Mouse (Mus musculus): ENCODE measurements around the gene Soat2. TPM values are rescaled to one million over a fixed set of nuclear protein-coding genes. Genes with fewer than 3 reads are reported as not detected.
A peak's percentile ranks its signal among the peaks of the same experiment; 100 is the strongest.

The Soat2 gene
- polyA plus RNA-seq, 1 experiment from 2014 or later, result 6.0 TPM

DNA sequence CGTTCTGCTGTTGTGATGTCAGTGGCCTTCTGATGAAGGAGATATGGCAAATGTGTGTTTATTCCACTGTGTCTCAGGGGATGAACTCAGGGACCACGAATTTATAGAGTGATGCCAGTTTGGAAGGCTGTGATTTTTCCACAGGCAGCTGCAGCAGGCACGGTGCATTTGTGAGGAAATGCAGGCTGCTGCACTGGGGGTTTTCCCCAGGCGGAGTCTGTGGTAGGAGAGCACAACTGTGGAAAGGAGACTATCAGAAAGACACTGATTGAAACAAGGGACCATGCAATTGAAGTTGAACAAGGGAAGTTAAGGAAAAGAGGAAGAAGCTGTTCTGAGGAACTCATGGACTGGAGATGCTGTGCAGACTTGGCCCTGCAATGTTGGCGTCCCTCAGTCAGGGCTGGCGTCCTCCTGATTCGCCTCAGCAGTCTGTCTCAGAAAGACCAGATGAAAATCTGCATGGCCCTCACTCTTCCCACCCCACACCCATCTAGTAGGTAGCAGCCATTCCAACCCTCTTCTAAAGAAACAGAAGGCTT, 42.0 kb downstream of the Soat2 start:
- TF ChIP-seq EP300 (optimal IDR thresholded peaks at IDR 0.05) (no peak), CTCF (IDR thresholded peaks at IDR 0.05; ENCODE audit: low read depth) (no peak)
- H3K36me3 ChIP-seq (ENCODE audit: control insufficient read depth, insufficient read depth, low read length), result no peaks in the 10 kb centered on the region
- H3K4me2 ChIP-seq (replicated peaks; ENCODE audit: low read depth), result no peak overlapping the region
- no peaks in the 10 kb centered on the region for H3K9me3 ChIP-seq (ENCODE audit: control insufficient read depth, low read length)
- peak overlapping the region; percentile 18; the same call in 1 of the 2 replicates for H3K9ac ChIP-seq (ENCODE audit: low read length)
- H3K27me3 ChIP-seq (ENCODE audit: control insufficient read depth, insufficient read depth, low read length), result no peaks in the 10 kb centered on the region
- no peak overlapping the region for H3K27ac ChIP-seq (replicated peaks)
- DNase-seq (ENCODE audit: low spot score) (no peak), ATAC-seq (ENCODE audit: low FRiP score, low TSS enrichment) (no peak)
- H3K4me3 ChIP-seq (ENCODE audit: low read depth, low read length), result no peak overlapping the region
- WGBS, result 58% methylated on average over 7 of the region's 7 CpGs
- no peaks in the 10 kb centered on the region for H3K4me1 ChIP-seq (replicated peaks; ENCODE audit: control insufficient read depth, insufficient read depth)

DNA sequence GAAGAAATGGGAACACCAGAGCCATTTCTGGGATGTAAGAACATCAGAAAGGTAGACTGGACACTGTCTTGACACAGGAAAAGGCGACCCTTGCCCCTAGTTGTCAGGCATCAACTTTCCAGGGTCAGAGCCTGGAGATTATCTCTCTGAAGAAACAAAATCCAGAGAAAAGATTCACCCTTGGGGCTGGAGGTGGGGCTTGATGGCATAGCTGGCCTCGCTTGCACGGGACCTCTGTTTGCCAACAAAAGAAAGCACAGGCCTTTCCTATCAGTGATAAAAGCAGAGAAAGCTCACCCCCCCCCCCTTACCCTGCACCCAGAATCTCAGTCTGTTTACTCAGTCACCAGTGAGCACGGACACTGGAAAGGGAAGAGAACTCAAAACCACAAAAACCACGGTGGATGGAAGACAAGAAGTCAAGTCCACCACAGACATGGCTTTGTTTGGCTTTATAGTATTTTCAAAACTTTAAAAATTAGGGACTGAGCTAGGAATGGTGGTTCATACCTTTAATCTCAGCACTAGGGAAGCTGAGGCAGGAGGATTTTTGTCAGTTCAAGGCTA, 42.6 kb downstream of the Soat2 start:
- Histone ChIP-seq H3K27ac (replicated peaks) (no peak overlapping the region), H3K9ac (ENCODE audit: low read length) (no peak overlapping the region)

GRCm38 (mm10) chr15:102193652-102194051, 43.3 kb downstream of the Soat2 start:
- ATAC-seq (ENCODE audit: low FRiP score, low TSS enrichment), result no peak
- no peaks in the 10 kb centered on the region for H3K9me3 ChIP-seq (ENCODE audit: control insufficient read depth, low read length)
- DNase-seq (ENCODE audit: low spot score), result no peak
- no peak overlapping the region for H3K9ac ChIP-seq (ENCODE audit: low read length)
- no peak overlapping the region for H3K4me3 ChIP-seq (ENCODE audit: low read depth, low read length)
- H3K36me3 ChIP-seq (ENCODE audit: control insufficient read depth, insufficient read depth, low read length), result no peaks in the 10 kb centered on the region
- TF ChIP-seq EP300 (optimal IDR thresholded peaks at IDR 0.05) (no peak), CTCF (IDR thresholded peaks at IDR 0.05; ENCODE audit: low read depth) (no peak)
- H3K27me3 ChIP-seq (ENCODE audit: control insufficient read depth, insufficient read depth, low read length), result no peaks in the 10 kb centered on the region
- H3K4me2 ChIP-seq (replicated peaks; ENCODE audit: low read depth), result no peak overlapping the region
- no peak overlapping the region for H3K27ac ChIP-seq (replicated peaks)
- WGBS, result 77% methylated on average over 4 of the region's 4 CpGs
- H3K4me1 ChIP-seq (replicated peaks; ENCODE audit: control insufficient read depth, insufficient read depth), result no peaks in the 10 kb centered on the region

More for the DNA sequence above, 42.6 kb downstream of the Soat2 start:
- no peak for DNase-seq (ENCODE audit: low spot score)
- Histone ChIP-seq H3K4me3 (ENCODE audit: low read depth, low read length) (no peak overlapping the region), H3K4me2 (replicated peaks; ENCODE audit: low read depth) (no peak overlapping the region), H3K4me1 (replicated peaks; ENCODE audit: control insufficient read depth, insufficient read depth) (no peaks in the 10 kb centered on the region), H3K36me3 (ENCODE audit: control insufficient read depth, insufficient read depth, low read length) (no peaks in the 10 kb centered on the region), H3K27me3 (ENCODE audit: control insufficient read depth, insufficient read depth, low read length) (no peaks in the 10 kb centered on the region), H3K9me3 (ENCODE audit: control insufficient read depth, low read length) (no peaks in the 10 kb centered on the region)
- no peak for ATAC-seq (ENCODE audit: low FRiP score, low TSS enrichment)
- no peak for TF ChIP-seq CTCF (IDR thresholded peaks at IDR 0.05; ENCODE audit: low read depth)
- WGBS, result 44% methylated on average over 5 of the region's 5 CpGs

GRCm38 (mm10) chr15:102194439-102194838, 44.1 kb downstream of the Soat2 start:
- DNase-seq (ENCODE audit: low spot score), result no peak
- no peaks in the 10 kb centered on the region for H3K9me3 ChIP-seq (ENCODE audit: control insufficient read depth, low read length)
- no peak overlapping the region for H3K27ac ChIP-seq (replicated peaks)
- H3K27me3 ChIP-seq (ENCODE audit: control insufficient read depth, insufficient read depth, low read length), result no peaks in the 10 kb centered on the region
- H3K9ac ChIP-seq (ENCODE audit: low read length), result no peak overlapping the region
- WGBS, result 61% methylated on average over 4 of the region's 4 CpGs
- no peak for TF ChIP-seq CTCF (IDR thresholded peaks at IDR 0.05; ENCODE audit: low read depth)
- no peak for TF ChIP-seq EP300 (optimal IDR thresholded peaks at IDR 0.05)
- H3K4me3 ChIP-seq (ENCODE audit: low read depth, low read length), result no peak overlapping the region
- ATAC-seq (ENCODE audit: low FRiP score, low TSS enrichment), result no peak
- H3K36me3 ChIP-seq (ENCODE audit: control insufficient read depth, insufficient read depth, low read length), result no peaks in the 10 kb centered on the region
- H3K4me1 ChIP-seq (replicated peaks; ENCODE audit: control insufficient read depth, insufficient read depth), result no peaks in the 10 kb centered on the region
- H3K4me2 ChIP-seq (replicated peaks; ENCODE audit: low read depth), result no peak overlapping the region

DNA sequence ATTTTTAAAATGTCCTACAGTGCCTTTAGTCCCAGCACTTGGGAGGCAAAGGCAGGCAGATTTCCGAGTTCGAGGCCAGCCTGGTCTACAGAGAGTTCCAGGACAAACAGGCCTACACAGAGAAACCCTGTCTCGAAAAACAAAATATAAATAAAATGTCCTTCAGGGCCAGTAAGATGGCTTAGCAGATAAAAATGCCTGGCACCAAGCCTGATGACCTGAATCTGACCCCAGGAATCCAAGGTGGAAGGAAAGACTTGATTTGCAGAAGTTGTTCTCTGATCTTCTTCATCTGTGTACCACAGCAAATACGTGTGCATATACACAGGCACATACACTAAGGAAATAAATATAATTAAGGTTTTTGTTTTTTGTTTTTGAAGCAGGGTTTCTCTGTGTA, 45.0 kb downstream of the Soat2 start:
- Histone ChIP-seq H3K36me3 (ENCODE audit: control insufficient read depth, insufficient read depth, low read length) (no peaks in the 10 kb centered on the region), H3K9me3 (ENCODE audit: control insufficient read depth, low read length) (no peaks in the 10 kb centered on the region), H3K27me3 (ENCODE audit: control insufficient read depth, insufficient read depth, low read length) (no peaks in the 10 kb centered on the region), H3K4me2 (replicated peaks; ENCODE audit: low read depth) (no peak overlapping the region), H3K4me3 (ENCODE audit: low read depth, low read length) (no peak overlapping the region), H3K4me1 (replicated peaks; ENCODE audit: control insufficient read depth, insufficient read depth) (no peaks in the 10 kb centered on the region), H3K27ac (replicated peaks) (no peak overlapping the region), H3K9ac (ENCODE audit: low read length) (no peak overlapping the region)
- WGBS, result 74% methylated on average over 4 of the region's 4 CpGs
- TF ChIP-seq CTCF (IDR thresholded peaks at IDR 0.05; ENCODE audit: low read depth) (no peak), EP300 (optimal IDR thresholded peaks at IDR 0.05) (no peak)
- no peak for DNase-seq (ENCODE audit: low spot score)
- no peak for ATAC-seq (ENCODE audit: low FRiP score, low TSS enrichment)

DNA sequence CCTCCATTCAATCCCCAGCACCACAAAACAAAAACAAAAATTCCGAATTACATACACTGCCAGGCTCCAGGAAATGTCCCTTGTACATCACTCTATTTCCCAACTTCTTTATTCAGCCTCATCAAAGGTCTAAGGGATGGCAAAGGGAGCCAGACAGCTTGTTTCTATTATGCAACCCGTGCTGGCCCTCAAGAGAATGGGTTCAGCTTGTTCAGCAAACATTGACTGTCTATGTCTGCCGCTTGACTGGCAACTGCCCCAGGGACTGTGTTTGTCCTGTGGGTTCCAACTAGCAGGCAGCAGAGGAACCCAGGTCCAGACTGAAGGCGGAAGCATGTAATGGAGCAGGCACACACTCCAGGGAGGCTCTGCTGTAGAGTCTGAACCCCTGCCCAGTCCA, 48.5 kb downstream of the Soat2 start:
- DNase-seq (ENCODE audit: low spot score) (no peak), ATAC-seq (ENCODE audit: low FRiP score, low TSS enrichment) (no peak)
- TF ChIP-seq CTCF (IDR thresholded peaks at IDR 0.05; ENCODE audit: low read depth) (no peak), EP300 (optimal IDR thresholded peaks at IDR 0.05) (no peak)
- Histone ChIP-seq H3K9ac (ENCODE audit: low read length) (no peak overlapping the region), H3K36me3 (ENCODE audit: control insufficient read depth, insufficient read depth, low read length) (no peaks in the 10 kb centered on the region), H3K4me1 (replicated peaks; ENCODE audit: control insufficient read depth, insufficient read depth) (no peaks in the 10 kb centered on the region), H3K4me2 (replicated peaks; ENCODE audit: low read depth) (no peak overlapping the region), H3K27ac (replicated peaks) (no peak overlapping the region), H3K4me3 (ENCODE audit: low read depth, low read length) (no peak overlapping the region), H3K9me3 (ENCODE audit: control insufficient read depth, low read length) (no peaks in the 10 kb centered on the region), H3K27me3 (ENCODE audit: control insufficient read depth, insufficient read depth, low read length) (no peaks in the 10 kb centered on the region)
- WGBS, result 62% methylated on average over 4 of the region's 4 CpGs

Measured in stomach, postnatal 0 days (tissue).